Mouse (Mus musculus): ENCODE measurements around the gene Aox3.

Aox3 gene

DNA sequence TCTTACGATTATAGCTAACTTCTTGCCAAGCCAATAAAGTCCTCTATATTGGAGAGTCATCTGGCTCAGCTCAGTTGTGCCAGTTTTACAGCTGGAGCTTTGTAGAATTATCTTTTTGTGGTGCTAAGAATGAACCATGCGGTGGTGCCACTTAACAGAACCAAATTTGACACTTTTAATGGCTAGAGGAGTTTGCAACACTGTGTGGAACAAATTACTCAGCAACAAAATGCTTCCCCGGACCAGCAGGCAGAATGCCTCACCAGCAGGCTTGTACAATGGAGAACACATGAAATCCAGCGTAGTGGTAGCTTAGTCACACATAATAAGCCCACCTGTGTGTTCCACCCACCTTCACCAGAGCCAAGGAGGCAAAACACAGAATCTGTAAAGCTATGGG, 22.7 kb upstream of the Aox3 start:
- no peaks in the 10 kb centered on the region for H3K36me3 ChIP-seq (ENCODE audit: control insufficient read depth, insufficient read depth, low read length, poor library complexity, severe bottlenecking)
- DNase-seq (ENCODE audit: low read depth, low spot score) = no peak

DNA sequence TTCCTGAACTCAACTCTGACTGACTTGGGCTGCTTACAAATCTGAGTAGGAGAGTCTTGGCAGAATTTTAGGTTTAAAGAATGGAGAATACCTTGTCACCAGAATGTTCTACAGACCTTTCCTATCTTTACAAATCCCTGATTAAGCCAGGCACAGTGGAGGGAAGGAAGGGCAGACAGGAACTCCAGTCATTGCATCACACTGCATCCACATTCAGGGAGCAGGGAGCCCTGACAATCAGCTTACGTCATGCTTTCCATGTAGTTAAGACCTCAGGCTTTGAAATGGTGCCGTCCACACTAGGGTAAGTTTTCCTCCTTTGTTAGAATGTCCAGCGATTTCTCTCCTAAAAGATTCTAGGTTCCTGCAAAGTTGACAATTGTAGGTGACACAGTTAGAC, 21.7 kb upstream of the Aox3 start:
- H3K27me3 ChIP-seq (ENCODE audit: control insufficient read depth, insufficient read depth, low read length, poor library complexity, severe bottlenecking) = no peaks in the 10 kb centered on the region
- H3K36me3 ChIP-seq (ENCODE audit: control insufficient read depth, insufficient read depth, low read length, poor library complexity, severe bottlenecking) = no peaks in the 10 kb centered on the region
- no peak for DNase-seq (ENCODE audit: low read depth, low spot score)

More for the DNA sequence above, 22.7 kb upstream of the Aox3 start:
- H3K27me3 ChIP-seq (ENCODE audit: control insufficient read depth, insufficient read depth, low read length, poor library complexity, severe bottlenecking) = no peaks in the 10 kb centered on the region

DNA sequence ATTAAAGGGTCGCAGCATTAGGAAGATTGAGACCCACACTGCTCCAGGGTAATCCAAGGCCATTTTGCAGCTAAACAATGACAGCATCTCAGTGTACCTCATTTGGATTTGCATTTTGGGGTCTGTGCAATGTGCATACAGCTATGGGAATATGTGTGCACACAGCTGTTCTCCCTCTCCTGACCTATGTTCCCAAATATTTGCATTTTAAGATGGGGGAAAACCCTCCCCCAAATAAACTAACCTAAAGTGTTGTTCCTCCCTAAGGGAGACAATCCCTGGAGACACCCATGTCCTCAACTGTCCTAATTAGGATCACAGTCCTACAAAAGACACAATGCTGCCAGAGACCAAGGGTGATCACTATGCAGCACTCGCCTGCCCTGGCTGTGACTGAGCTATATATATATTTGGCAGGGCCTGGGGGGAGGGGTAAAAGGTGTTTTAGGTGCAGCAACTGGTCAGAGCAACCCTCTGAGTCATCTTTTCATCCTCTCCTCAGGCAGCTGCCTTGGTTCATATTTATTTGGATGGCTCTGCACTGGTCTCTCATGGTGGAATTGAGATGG, 20.9 kb upstream of the Aox3 start:
- DNase-seq (ENCODE audit: low read depth, low spot score) = no peak
- Histone ChIP-seq H3K36me3 (ENCODE audit: control insufficient read depth, insufficient read depth, low read length, poor library complexity, severe bottlenecking) (no peaks in the 10 kb centered on the region), H3K27me3 (ENCODE audit: control insufficient read depth, insufficient read depth, low read length, poor library complexity, severe bottlenecking) (no peaks in the 10 kb centered on the region)

DNA sequence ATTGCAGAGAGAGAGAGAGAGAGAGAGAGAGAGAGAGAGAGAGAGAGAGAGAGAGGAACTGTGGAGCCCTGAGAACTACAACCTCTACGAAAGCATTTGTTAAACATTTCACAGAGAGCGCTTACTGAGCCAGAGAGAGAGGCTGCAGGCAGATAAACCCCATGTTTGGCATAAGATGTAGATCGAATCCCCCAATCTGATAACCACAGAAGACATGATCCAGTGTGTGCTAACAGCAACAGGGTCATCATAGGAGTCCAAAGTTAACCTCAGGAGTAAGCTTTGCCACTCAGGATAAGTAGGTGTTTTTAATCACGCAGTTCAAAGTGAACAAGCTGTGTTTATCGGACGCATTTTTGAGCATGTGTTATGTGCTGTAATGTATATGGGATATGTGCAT, 15.6 kb upstream of the Aox3 start:
- no peaks in the 10 kb centered on the region for H3K36me3 ChIP-seq (ENCODE audit: control insufficient read depth, insufficient read depth, low read length, poor library complexity, severe bottlenecking)
- H3K27me3 ChIP-seq (ENCODE audit: control insufficient read depth, insufficient read depth, low read length, poor library complexity, severe bottlenecking) = no peaks in the 10 kb centered on the region
- no peak for DNase-seq (ENCODE audit: low read depth, low spot score)

DNA sequence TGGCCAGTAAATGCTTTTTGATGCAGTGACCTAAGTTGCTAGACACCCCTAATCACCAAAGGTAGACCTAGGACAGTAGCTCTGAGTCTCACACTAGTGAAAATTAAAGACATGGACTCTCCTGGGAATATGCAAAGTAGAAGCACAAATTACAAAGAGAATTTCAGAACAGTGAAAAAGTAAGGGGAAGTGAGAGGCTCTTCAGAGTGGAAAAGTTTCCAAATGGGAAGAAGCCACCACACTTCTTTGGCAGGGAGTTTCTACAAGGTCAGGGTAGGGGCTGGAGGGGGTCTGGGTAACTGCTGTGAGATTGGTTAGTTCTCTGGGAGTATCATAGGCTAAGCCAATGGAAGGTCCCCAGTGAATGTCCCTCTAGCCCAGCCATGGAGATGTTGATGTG, 13.8 kb upstream of the Aox3 start:
- no peaks in the 10 kb centered on the region for H3K36me3 ChIP-seq (ENCODE audit: control insufficient read depth, insufficient read depth, low read length, poor library complexity, severe bottlenecking)
- DNase-seq (ENCODE audit: low read depth, low spot score) = peak; percentile 2
- no peaks in the 10 kb centered on the region for H3K27me3 ChIP-seq (ENCODE audit: control insufficient read depth, insufficient read depth, low read length, poor library complexity, severe bottlenecking)

DNA sequence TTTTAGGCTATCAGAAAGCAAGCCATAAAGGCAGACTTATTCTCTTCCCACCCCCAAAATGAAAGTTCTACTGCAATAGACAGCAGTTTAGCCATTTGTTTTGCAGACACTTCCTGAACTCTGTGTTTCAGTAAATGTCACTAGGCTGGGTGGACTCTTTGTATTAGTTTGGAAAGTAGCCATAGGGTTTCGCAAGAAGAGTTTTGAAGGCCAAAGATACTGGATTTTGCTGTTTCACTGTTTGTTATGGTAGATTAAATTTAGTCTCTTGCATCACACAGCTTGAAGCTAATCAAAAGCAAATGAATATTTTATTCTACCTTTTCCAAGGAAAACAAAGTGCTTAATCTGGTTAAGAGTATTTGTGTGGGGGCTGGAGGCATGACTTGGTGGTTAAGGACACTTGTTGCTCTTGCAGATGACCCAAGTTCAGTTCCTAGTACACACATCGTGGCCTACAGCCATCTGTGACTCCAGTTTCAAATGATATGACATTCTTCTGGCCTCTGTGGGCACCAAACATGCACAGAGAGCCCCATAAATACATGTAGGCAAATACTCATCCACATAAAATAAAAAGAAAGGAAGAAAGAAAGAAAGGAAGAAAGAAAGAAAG, 11.3 kb upstream of the Aox3 start:
- Histone ChIP-seq H3K36me3 (ENCODE audit: control insufficient read depth, insufficient read depth, low read length, poor library complexity, severe bottlenecking) (no peaks in the 10 kb centered on the region), H3K27me3 (ENCODE audit: control insufficient read depth, insufficient read depth, low read length, poor library complexity, severe bottlenecking) (no peaks in the 10 kb centered on the region; the same call in 1 of the 2 replicates)
- no peak for DNase-seq (ENCODE audit: low read depth, low spot score)

DNA sequence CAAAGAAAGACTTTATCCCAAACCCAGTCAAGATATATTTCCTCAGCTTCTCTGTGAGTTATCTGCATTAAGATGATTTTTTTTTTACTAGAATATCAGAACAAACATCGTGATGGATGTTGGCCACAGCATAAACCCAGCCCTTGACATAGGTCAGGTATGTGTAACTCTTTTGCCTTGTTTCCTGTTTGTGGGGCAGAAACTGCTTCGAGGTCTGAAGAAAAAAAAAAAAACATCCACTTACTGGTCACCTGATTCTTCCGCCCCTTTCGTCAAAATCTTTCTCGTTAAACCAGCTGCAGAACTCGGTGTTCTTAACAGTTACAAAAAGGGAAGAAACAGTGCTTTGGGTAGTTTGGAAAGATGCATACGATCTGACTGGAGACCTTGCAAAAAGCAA, 10.4 kb upstream of the Aox3 start:
- no peak for DNase-seq (ENCODE audit: low read depth, low spot score)
- H3K36me3 ChIP-seq (ENCODE audit: control insufficient read depth, insufficient read depth, low read length, poor library complexity, severe bottlenecking) = no peaks in the 10 kb centered on the region
- no peaks in the 10 kb centered on the region; the same call in 1 of the 2 replicates for H3K27me3 ChIP-seq (ENCODE audit: control insufficient read depth, insufficient read depth, low read length, poor library complexity, severe bottlenecking)

DNA sequence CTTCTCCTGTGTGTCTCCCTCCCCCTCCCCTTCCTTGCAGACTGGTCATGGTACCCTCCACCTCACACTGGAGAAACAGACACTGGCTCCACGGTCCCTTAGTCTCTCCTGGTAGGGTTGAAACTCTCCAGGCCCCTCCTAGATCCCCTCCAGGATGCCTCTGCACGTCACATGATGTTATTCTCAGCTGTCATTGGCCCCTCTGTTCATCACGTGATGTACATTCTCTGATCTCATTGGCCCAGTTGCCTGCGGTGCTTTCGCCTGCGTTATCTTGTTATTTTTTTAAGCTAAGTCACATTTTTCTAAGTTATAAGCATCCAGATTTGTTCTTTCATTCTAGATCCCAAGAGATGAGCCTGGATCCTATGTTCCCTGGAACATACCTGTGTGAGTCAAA, 7.2 kb upstream of the Aox3 start:
- H3K27me3 ChIP-seq (ENCODE audit: control insufficient read depth, insufficient read depth, low read length, poor library complexity, severe bottlenecking) = no peaks in the 10 kb centered on the region; the same call in 1 of the 2 replicates
- no peak for DNase-seq (ENCODE audit: low read depth, low spot score)
- H3K36me3 ChIP-seq (ENCODE audit: control insufficient read depth, insufficient read depth, low read length, poor library complexity, severe bottlenecking) = no peaks in the 10 kb centered on the region

DNA sequence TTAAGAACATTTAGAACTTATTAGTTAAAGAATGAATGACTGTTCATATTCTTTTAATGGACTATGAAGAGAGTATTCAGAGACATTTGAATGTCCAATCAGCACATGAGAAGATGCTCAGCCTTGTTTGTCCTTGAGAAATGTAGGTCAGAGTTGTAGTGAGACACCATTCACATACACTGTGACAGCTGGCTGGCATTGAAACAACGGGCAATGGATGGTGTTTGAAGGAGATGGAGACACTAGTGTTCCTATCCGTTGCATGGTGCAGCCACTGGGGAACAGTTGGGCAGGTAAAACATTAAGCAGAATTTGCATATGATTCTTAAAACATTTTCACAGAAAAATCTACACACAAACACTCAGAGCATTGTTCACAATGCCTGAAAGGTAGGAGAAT, 5.9 kb upstream of the Aox3 start:
- no peaks in the 10 kb centered on the region for H3K36me3 ChIP-seq (ENCODE audit: control insufficient read depth, insufficient read depth, low read length, poor library complexity, severe bottlenecking)

DNA sequence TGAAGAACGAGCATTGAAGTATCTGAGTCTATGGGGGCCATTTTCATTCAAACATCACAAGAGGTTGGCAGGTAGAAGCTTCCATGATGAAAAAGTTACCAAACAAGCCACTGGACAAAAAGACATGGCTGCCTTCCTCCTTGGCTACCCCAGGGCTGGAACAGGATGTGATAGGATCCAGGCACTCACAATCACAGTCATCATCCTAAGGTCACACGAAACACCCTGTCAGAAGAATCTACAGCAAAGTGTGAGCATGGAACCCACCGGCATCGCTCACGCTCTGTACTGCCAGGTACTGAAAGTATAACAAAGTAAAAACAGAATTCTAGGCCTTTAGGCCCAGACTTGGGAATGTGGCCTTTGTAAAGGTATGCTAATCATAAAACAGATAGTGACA, 2.7 kb upstream of the Aox3 start:
- Histone ChIP-seq H3K27me3 (ENCODE audit: control insufficient read depth, insufficient read depth, low read length, poor library complexity, severe bottlenecking) (no peaks in the 10 kb centered on the region), H3K36me3 (ENCODE audit: control insufficient read depth, insufficient read depth, low read length, poor library complexity, severe bottlenecking) (no peaks in the 10 kb centered on the region)
- DNase-seq (ENCODE audit: low read depth, low spot score) = no peak

More for the DNA sequence above, 5.9 kb upstream of the Aox3 start:
- no peaks in the 10 kb centered on the region; the same call in 1 of the 2 replicates for H3K27me3 ChIP-seq (ENCODE audit: control insufficient read depth, insufficient read depth, low read length, poor library complexity, severe bottlenecking)
- DNase-seq (ENCODE audit: low read depth, low spot score) = no peak

DNA sequence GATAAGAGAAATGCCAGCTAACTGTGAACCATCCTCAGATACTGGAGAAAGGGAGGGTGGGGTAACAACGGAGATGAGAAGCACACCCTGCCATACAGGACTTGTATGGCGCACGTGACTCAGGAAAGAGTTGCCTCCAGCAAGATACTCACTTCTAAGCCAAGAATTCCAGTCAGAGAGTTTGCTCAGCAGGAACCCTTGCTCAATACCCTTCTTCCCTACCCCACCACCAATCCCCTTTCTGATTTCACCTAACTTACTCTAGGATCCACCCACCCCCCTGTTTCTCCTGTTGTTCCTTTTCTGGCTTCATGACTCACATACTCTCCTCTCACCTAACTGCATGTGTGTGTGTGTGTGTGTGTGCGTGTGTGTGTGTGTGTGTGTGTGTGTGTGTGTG, 1.6 kb upstream of the Aox3 start:
- H3K36me3 ChIP-seq (ENCODE audit: control insufficient read depth, insufficient read depth, low read length, poor library complexity, severe bottlenecking) = no peaks in the 10 kb centered on the region
- H3K27me3 ChIP-seq (ENCODE audit: control insufficient read depth, insufficient read depth, low read length, poor library complexity, severe bottlenecking) = no peaks in the 10 kb centered on the region
- DNase-seq (ENCODE audit: low read depth, low spot score) = no peak

DNA sequence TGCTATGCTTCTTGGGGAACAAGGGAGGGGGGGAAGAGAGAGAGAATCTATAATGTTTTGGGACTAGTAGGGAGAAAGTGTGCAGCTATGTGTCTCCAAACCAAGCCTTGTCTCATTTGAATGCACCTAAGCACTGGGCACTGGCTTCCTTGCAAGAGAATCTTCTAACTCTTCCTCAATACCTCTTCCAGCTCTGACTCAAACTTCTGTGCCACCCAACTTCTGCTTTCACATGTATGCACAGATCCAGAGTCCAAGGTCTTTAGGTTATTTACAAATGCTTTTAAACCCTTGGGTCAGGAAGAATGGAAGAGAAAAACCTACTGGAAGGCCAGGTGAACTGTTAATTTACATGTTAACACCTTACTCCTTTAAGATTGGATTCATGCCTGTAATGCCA, 511 bp downstream of the Aox3 start:
- Histone ChIP-seq H3K36me3 (ENCODE audit: control insufficient read depth, insufficient read depth, low read length, poor library complexity, severe bottlenecking) (no peaks in the 10 kb centered on the region), H3K27me3 (ENCODE audit: control insufficient read depth, insufficient read depth, low read length, poor library complexity, severe bottlenecking) (no peaks in the 10 kb centered on the region)
- no peak for DNase-seq (ENCODE audit: low read depth, low spot score)

DNA sequence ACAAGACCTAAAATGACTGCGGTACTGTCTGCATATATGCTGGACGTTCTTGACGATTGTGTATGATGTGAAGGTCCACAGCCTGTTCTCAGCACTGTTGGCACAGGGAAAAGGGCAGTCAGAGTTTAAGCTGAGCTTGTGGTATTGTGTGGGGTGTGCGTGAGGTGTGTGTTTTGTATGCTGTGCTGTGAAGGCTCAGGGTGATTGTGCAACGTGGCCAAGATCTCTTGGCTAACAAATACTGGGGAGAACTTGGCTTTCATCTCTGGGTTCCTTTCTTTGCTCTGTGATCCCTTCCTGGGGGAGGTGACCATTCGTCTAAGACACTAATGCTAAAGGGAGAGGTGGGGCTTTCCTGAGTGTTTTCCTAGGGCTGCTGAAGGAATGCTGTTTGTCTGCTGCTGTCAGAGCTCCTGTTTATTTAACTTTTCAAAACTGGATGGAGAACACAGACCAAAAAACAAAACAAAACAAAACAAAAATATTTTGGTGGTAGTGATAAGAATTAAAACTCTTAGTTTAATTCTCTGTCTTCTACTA, 1.2 kb downstream of the Aox3 start:
- Histone ChIP-seq H3K36me3 (ENCODE audit: control insufficient read depth, insufficient read depth, low read length, poor library complexity, severe bottlenecking) (no peaks in the 10 kb centered on the region), H3K27me3 (ENCODE audit: control insufficient read depth, insufficient read depth, low read length, poor library complexity, severe bottlenecking) (no peaks in the 10 kb centered on the region)
- no peak for DNase-seq (ENCODE audit: low read depth, low spot score)

DNA sequence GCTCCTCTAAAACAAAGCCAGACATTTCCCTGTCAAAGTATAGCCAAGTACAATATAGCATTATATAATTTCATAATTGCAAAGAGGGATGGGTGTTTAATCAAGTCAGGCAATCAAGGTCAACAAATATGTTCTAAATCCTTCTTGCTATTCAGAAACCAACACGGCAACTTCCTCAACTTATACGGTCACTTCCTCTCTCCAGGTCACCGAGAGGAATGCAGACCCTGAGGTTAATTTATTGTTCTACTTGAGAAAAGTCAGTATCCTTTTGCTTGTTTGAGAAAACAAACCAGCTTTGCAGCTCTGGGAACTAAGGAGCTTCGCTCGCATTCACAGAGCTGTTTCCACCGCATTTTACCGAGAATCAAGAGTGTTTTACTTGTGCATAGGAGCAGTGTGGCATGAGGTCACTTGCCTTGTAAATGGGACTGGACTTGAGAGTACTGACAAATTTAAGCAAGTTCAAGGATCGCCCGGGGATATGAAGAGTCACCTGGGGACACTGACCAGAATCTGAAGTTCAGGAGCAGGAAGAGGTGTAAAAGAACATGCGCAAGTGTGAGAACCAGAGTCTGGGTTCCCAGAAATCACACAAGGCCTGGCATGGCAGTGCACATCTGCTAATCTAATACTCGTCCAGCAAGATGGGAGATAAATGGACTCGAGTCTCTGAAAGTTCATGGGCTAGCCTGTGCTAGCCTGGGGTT, 1.9 kb downstream of the Aox3 start:
- Histone ChIP-seq H3K36me3 (ENCODE audit: control insufficient read depth, insufficient read depth, low read length, poor library complexity, severe bottlenecking) (no peaks in the 10 kb centered on the region), H3K27me3 (ENCODE audit: control insufficient read depth, insufficient read depth, low read length, poor library complexity, severe bottlenecking) (no peaks in the 10 kb centered on the region)
- DNase-seq (ENCODE audit: low read depth, low spot score) = no peak

DNA sequence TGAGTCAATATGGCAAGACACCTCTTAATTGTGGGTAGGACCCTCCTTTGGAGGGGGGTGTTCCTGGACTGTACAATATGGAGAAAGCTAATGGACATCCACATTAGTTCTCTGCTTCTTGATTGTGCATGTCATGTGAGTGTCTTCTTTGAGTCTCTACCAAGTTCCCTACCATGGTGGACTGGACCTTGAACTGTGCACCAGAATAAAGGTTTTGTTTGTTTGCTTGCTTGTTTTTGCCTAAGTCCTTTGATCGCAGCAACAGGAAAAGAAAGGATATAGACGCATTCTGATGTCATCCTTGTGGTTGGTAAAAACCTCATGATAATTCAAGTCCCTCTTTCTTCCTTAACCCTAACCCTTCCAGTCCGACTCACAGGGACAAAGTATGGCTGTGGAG, 5.3 kb downstream of the Aox3 start:
- Histone ChIP-seq H3K27me3 (ENCODE audit: control insufficient read depth, insufficient read depth, low read length, poor library complexity, severe bottlenecking) (no peaks in the 10 kb centered on the region), H3K36me3 (ENCODE audit: control insufficient read depth, insufficient read depth, low read length, poor library complexity, severe bottlenecking) (no peaks in the 10 kb centered on the region)
- no peak for DNase-seq (ENCODE audit: low read depth, low spot score)
